Mouse (Mus musculus) adrenal gland, adult (tissue): ENCODE data around the gene Atf1.

Experiments used
- DNase-seq, 2 experiments: peaks; one replicate each; pipeline ENCODE4 v3.0.0; 2022 to 2023; ENCODE audit warnings: low spot score in 1 of 2; ENCODE audit not compliant: inconsistent age in 2 of 2

Gene Atf1

GRCm38 (mm10) chr15:100227663-100228534 is at the start of gene Atf1:
TSS of gene Atf1 (plus strand) at chr15:100227819.
- DNase-seq, result peak; percentile 86 to 93

- peak in 1 of 2 experiments; percentile 61 for DNase-seq
These were observed 49.1 kb upstream of the Atf1 start for GRCm38 (mm10) chr15:100178487-100178886.

- DNase-seq, result no peak
These were observed 47.9 kb upstream of the Atf1 start for GRCm38 (mm10) chr15:100179685-100180084.

DNA sequence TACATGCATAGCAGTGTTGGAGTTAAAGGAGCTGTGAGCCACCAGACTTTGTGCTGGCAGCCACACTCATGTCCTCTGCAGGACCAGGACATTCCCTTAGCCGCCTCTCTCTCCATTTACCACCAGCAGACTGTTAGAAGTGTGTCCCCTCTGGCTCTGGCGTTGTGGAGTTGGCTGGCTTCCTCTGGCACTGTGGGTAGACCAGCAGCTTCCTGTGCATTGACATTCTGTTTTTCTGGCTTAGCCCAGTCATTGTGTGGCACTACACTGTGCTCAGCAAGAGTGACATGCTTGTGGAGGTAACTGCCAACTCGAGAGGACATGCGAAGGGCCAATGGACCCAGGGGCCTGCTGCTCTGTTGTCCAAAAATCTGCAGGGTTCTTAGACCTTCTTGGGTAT is 47.4 kb upstream of the Atf1 start:
- DNase-seq, result no peak

GRCm38 (mm10) chr15:100181841-100182240 is 45.8 kb upstream of the Atf1 start:
- no peak for DNase-seq

GRCm38 (mm10) chr15:100182526-100183280 is 44.9 kb upstream of the Atf1 start:
- no peak for DNase-seq

DNA sequence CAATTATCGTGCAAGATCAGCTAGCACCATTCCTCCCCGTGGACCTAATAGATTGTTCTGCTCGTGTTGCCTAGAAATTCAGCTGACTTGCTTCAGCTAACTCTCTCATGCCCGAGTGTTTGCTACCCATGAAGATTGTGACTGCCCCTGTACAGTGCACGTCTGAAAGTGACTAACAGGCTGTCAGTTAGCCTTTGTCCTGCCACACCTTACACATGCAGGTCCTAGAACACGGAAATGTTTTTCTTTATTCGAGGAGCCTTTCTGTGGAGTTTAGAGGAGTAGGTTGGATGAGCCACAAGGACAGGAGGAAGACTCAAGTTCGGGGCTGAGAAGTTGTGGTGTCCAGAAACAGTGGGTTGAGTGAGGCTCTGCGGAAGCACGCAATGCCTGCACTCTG is 44.1 kb upstream of the Atf1 start:
- DNase-seq, result no peak

GRCm38 (mm10) chr15:100184821-100185496 is 42.7 kb upstream of the Atf1 start:
- DNase-seq, result no peak

GRCm38 (mm10) chr15:100186234-100186633 is 41.4 kb upstream of the Atf1 start:
- DNase-seq, result no peak

DNA sequence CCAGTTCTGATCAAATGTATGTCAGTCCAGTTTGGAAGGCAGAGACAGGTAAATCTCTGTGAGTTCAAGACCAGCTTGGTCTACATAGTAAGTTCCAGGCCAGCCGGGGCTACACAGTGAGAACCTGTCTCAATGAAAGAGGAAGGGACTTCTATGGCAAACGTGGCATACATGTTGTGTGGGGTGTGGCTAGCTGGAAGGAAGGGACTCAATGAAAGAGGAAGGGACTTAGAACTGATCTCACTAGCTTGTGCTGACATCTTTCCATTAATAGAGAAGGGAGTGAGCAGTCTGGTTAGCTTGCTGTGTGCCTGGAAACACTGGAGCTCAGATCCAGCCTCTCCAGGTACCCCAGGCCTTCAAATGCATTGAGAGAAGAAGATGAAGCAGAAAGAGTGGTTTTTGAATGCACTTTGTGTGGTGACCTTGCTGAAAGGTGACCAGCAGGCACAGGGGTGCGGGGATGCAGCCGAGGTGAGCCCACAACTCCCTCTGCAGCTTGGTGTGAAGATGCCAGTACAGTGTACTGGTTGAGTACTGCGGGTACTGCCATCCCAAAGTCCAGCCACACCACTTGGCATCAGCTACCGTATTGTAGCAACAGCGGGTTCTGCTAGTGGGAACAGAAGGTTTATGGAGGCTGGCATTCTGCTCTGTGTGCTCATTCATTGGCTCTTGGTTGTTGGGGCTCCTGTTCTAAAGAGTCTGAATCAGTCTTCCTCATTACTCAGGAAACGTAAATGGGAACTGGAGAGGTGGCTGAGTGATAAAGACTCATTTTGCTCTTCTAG is 40.5 kb upstream of the Atf1 start:
- DNase-seq, result no peak

GRCm38 (mm10) chr15:100188542-100188941 is 39.1 kb upstream of the Atf1 start:
- no peak for DNase-seq

DNA sequence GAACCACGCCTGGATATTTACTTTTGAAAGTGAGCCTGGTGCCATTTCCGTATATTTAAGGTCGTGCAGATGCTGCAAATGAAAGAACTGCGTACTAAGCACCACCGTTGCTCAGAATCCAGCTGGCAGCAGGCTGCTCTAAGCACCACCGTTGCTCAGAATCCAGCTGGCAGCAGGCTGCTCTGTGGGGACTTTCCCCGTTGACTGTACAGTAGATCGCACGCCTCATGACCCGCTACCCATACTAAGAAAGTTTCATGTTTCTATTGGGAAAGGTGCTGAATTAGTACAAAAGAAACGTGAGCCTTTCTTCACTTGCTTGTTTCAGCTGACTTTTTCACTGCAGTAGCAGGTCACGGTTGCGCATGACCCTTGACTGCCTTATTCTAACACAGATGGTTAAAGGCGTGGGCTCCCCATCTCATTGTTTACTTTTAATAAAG is 38.6 kb upstream of the Atf1 start:
- DNase-seq, result no peak

DNA sequence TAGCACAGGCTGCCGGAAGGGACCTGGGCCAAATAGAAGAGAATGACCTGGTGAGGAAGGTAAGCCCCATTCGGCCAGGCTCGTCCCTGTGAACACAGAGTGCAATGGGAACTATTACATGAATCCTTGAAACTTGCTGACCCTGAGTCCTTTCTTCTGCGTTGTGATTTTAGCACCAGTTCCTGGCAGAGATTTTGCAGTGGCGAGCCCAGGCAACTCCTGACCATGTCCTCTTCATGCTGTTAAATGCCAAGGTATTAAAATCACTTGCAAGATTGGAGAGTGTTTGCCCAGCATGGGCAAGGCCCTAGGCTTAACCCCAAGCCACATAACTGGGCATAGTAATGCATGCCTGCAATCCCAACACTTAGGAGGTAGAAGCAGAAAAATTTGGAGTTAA is 37.5 kb upstream of the Atf1 start:
- peak in 1 of 2 experiments; percentile 47 for DNase-seq

- no peak for DNase-seq
These were observed 28.5 kb upstream of the Atf1 start for GRCm38 (mm10) chr15:100198983-100199745.

DNA sequence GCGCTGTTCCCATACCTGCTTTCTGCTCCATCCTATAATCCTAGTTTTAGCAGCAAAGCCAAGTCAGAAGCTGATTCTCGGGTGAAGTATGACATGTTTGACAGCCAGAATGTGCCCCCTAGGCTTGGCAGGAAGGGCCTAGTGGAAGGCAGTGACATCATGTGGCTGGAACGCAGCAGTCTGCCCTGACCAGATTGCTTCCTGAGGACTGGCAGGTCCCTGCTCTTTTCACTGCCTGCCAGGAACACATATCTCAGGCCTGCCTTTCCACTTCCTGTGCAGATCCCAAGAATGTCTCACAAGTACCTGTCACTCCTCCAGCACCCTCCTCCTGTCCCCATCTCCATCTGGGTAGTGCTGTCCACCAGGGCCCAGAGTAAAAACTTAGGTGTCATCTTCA is 27.8 kb upstream of the Atf1 start:
- peak; percentile 39 to 56 for DNase-seq

DNA sequence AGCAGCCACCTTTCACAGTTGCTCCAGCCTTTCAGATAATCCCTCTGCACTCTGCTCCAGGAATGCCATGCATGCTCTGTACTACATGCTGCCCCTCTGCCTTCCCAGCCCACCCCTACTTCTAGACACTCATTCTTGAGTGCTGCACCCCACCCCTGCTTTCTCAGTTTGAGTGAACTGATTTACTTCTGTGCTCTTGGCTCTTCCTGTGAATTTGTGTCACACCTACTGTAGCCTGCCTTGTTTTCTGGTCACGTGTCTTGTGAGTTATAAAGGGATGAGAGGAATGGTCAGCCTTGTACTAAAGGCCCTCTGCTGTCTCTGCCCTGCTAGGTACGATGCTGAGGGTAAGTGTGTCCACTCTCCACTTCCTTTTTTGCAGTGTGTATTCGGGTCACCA is 25.8 kb upstream of the Atf1 start:
- no peak for DNase-seq

- no peak for DNase-seq
These were observed 25.1 kb upstream of the Atf1 start for GRCm38 (mm10) chr15:100202431-100203015.

- DNase-seq, result peak in 1 of 2 experiments; percentile 40
These were observed 23.0 kb upstream of the Atf1 start for GRCm38 (mm10) chr15:100204574-100204973.

DNA sequence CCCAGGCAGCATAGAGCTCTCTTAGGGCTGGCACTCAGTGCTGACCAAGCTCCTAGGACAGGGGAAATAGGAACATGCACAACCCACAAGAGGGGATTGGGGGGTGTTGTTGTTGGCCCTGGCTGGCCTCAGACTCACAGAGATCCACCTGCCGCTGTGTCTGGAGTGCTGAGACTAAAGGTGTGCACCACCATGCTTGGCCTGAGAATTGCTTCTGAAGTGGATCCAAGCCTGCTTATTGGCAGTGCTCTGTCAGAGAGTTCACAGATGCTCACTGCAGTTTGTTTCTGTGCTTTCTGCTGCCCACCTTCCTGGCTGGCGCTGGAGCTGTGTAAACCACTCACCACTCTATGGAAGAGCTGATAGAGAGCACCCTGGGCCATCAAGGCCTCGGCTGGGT is 17.6 kb upstream of the Atf1 start:
- no peak for DNase-seq

GRCm38 (mm10) chr15:100213339-100213738 is 14.3 kb upstream of the Atf1 start:
- DNase-seq, result no peak
